Mouse (Mus musculus) E14TG2a.4 (cell line): ENCODE measurements at regions not wholly inside any gene's neighbourhood (a gene's known extent, or its start where the extent isn't known, plus 50 kb on each side); places are given as distances from the start of the nearest gene placed in this dataset.

ENCODE experiments used
- CTCF ChIP-seq: conservative IDR thresholded peaks from 2 replicates; pipeline ENCODE4 v1.5.1; 2014; ENCODE audit warnings: low read length
- NANOG ChIP-seq: IDR thresholded peaks from 2 replicates; pipeline ENCODE4 v1.6.1; 2014; ENCODE audit warnings: borderline replicate concordance, low read length, mixed read lengths

GRCm38 (mm10) chr10:61007403-61007802 is 81.7 kb upstream of the Pcbd1 start:
- no peak for TF ChIP-seq CTCF
- no peak for TF ChIP-seq NANOG
